Mouse (Mus musculus): Measurements from ENCODE around the gene Olfr150. TPM values are rescaled to one million over a fixed set of nuclear protein-coding genes. Genes with fewer than 3 reads are reported as not detected.

Gene Olfr150
- polyA plus RNA-seq (2017; shearing (Covaris generic)): not detected

GRCm38 (mm10) chr9:39730678-39731077 is at the start of gene Olfr150:
Gene Olfr150, plus strand, starts transcription at chr9:39730978.

DNA sequence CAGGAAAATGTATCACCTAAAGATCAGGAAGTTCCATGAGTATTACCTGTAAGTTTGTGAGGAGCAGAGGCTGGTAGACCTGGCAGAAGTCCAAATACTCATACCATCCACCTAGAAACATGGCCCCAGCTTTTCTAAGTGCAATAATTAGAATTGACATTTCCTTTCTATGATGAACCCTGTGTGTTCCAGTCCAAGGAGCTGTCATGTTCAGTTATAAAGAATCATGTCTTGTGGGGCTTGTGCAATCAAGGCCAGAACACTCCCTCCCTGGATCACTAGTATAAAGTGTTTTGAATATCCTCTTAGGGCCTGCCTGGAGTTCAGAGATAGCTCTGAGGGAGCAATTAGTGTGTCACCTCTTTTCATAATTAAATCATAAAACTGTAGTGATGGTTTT is 23.8 kb upstream of the Olfr150 start, which contains the start of gene Olfr149:
Gene Olfr149 (minus strand): TSS at position 101 of the 400 bp plus-strand sequence.

DNA sequence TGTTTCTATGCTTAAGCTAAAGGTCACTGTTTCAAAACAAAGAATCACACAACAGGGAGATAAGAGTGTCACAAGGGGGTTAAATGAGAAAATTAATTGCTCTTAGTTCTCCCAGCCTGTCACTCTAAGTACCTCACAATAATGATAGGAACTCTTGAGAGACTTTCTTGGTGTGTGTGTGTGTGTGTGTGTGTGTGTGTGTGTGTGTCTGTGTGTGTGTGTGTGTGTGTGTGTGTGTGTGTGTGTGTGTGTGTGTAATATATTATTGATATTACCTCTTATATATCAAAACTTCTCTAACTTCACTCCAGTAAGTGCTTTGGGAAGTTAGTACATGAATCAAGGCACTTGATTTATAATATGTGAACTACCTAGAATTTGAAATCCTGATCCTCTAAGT is 19.7 kb upstream of the Olfr150 start, which contains the start of gene Olfr965:
Gene Olfr965 (plus strand): TSS at position 301 of the 400 bp plus-strand sequence.

DNA sequence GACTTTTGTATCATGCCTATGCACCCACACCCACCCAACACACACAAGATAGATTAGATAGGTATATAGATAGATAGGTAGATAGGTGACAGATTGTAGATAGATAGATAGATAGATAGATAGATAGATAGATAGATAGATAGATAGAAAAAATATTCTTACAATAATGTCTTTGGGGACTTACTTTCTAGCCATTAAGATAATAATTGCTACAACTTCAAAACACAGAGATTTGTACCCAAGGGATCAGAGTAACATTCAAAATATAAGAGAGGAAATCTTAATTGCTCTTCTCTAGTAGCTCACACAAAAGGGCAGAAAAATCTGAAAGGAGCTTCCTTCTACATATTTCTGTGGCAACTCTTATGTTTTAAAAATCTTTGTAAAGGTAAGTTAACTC is 15.2 kb downstream of the Olfr150 start, which contains the start of gene Olfr967:
Gene Olfr967 (plus strand): TSS at position 301 of the 400 bp plus-strand sequence.

DNA sequence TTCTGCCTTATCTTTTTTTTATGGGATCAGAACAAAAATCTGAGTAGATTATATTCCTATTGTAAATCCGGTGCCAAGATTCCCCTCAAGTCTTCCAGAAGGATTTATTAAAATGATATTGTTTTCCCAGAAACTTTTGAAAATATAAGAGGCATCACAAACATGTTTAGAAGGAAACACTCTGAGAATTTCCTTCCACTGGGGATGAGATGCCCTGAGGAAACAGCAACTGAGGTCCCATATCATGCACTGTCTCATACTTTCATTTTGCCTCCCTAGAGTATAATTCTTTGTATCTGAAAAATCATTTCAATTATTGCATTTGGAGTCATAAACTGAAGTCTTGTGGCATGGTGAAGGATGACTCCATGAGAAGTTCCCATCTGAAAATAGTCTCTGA is 52.4 kb downstream of the Olfr150 start, which contains the start of gene Olfr968:
Gene Olfr968 (minus strand): TSS at position 101 of the 400 bp plus-strand sequence.

Other genes with a start within 250 kb of the Olfr150 start
- not detected for gene Olfr44, start 237.0 kb upstream of the Olfr150 start, polyA plus RNA-seq (2017; shearing (Covaris generic))
- not detected for gene Olfr957, start 215.2 kb upstream of the Olfr150 start, polyA plus RNA-seq (2017; shearing (Covaris generic))
- not detected for gene Olfr958, start 176.9 kb upstream of the Olfr150 start, polyA plus RNA-seq (2017; shearing (Covaris generic))
- not detected for gene Olfr959, start 155.4 kb upstream of the Olfr150 start, polyA plus RNA-seq (2017; shearing (Covaris generic))
- gene AW551984, start 126.6 kb upstream of the Olfr150 start, polyA plus RNA-seq (2017; shearing (Covaris generic)): not detected
- not detected for gene Olfr148, start 120.3 kb upstream of the Olfr150 start, polyA plus RNA-seq (2017; shearing (Covaris generic))
- gene Olfr960, start 109.6 kb upstream of the Olfr150 start, polyA plus RNA-seq (2017; shearing (Covaris generic)): not detected
- gene Olfr961, start 85.9 kb upstream of the Olfr150 start, polyA plus RNA-seq (2017; shearing (Covaris generic)): 0.30 TPM
- gene Olfr963, start 63.8 kb upstream of the Olfr150 start, polyA plus RNA-seq (2017; shearing (Covaris generic)): not detected
- gene Olfr149, start 23.9 kb upstream of the Olfr150 start, polyA plus RNA-seq (2017; shearing (Covaris generic)): not detected
- gene Olfr965, start 19.6 kb upstream of the Olfr150 start, polyA plus RNA-seq (2017; shearing (Covaris generic)): not detected
- not detected for gene Olfr967, start 15.3 kb downstream of the Olfr150 start, polyA plus RNA-seq (2017; shearing (Covaris generic))
- gene Olfr968, start 52.3 kb downstream of the Olfr150 start, polyA plus RNA-seq (2017; shearing (Covaris generic)): not detected
- not detected for gene Olfr969, start 60.0 kb downstream of the Olfr150 start, polyA plus RNA-seq (2017; shearing (Covaris generic))
- gene Olfr970, start 77.9 kb downstream of the Olfr150 start, polyA plus RNA-seq (2017; shearing (Covaris generic)): not detected
- not detected for gene Olfr971, start 105.9 kb downstream of the Olfr150 start, polyA plus RNA-seq (2017; shearing (Covaris generic))
- gene Olfr972, start 135.4 kb downstream of the Olfr150 start, polyA plus RNA-seq (2017; shearing (Covaris generic)): not detected
- not detected for gene Olfr229, start 176.4 kb downstream of the Olfr150 start, polyA plus RNA-seq (2017; shearing (Covaris generic))
- gene Olfr974, start 206.5 kb downstream of the Olfr150 start, polyA plus RNA-seq (2017; shearing (Covaris generic)): not detected
- not detected for gene Olfr975, start 221.1 kb downstream of the Olfr150 start, polyA plus RNA-seq (2017; shearing (Covaris generic))
- gene Olfr976, start 230.2 kb downstream of the Olfr150 start, polyA plus RNA-seq (2017; shearing (Covaris generic)): not detected